Mouse (Mus musculus): ENCODE results near the gene Fgfr2.

DNA sequence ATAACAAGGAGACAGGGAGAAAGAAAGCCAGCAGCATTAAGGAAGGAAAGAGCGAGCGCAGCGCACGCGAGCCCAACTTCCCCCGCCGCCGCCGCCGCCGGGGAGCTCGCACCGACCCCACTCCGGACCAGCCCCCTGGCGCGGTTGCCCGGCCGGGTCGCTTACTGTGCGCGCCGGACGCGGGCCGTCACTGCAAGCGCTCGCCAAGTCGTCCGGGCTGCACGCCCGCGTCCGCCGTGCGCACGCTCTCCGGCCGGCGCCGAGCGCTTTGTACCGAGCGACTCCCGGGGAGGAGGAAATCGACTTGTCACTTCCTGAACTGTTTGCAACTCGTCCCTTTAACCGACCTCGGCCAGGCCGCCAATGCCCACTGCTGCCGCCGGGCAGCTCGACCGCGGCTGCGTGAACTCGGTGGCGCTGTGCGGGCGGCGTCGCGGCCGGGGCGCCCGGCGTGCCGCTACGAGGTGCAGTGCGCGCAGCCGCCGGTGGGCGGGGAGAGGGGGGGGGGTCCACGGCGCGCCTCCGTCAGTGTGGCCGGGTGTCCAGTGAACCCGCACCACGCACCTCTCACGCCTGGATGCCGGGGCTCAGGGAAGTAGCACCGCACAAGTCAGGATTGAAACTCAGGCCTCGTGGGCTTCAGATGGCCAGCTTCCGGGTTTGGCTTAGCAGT, 309.6 kb downstream of the Fgfr2 start, which contains the start of gene Fam53b:
- TF ChIP-seq CTCF (IDR thresholded peaks at IDR 0.05; ENCODE audit: borderline replicate concordance, insufficient read depth, low read length), result no peak
- TF ChIP-seq POLR2A (IDR thresholded peaks at IDR 0.05; ENCODE audit: low read depth, low read length), result peak; percentile 62
